Mouse (Mus musculus) bone marrow macrophage, adult 2 months (primary cell): ENCODE results near the gene Frmpd4. TPM values are rescaled to one million over a fixed set of nuclear protein-coding genes. Genes with fewer than 3 reads are reported as not detected.

Experiments
- H3K27ac ChIP-seq: 2 replicates; pipeline ENCODE4 v1.5.1; 2012; ENCODE audit warnings: low read depth, low read length; ENCODE audit not compliant: insufficient read depth
- H3K4me1 ChIP-seq: 2 replicates; pipeline ENCODE4 v1.6.1; 2012; ENCODE audit warnings: low read length; ENCODE audit not compliant: control insufficient read depth, insufficient read depth
- H3K4me3 ChIP-seq: 2 replicates; pipeline ENCODE4 v1.5.1; 2012; ENCODE audit warnings: mild to moderate bottlenecking, low read length, moderate library complexity; ENCODE audit not compliant: insufficient read depth
- CTCF ChIP-seq: IDR thresholded peaks from 2 replicates; pipeline ENCODE4 v1.5.1; 2012; ENCODE audit warnings: low read depth, mild to moderate bottlenecking, low read length, moderate library complexity
- POLR2A ChIP-seq: IDR thresholded peaks from 2 replicates; pipeline ENCODE4 v1.6.1; 2012; ENCODE audit warnings: mild to moderate bottlenecking, low read depth, low read length, borderline replicate concordance
- polyA plus RNA-seq: library from polyadenylated mRNA; stranded (reverse); fragments of >200 nt; gene quantifications from 2 replicates; pipeline ENCODE4 v1.2.4, GENCODE M21; 2012; ENCODE audit not compliant: missing spikeins, insufficient read depth, insufficient read length

The Frmpd4 gene
- polyA plus RNA-seq, 1 experiment, result not detected

DNA sequence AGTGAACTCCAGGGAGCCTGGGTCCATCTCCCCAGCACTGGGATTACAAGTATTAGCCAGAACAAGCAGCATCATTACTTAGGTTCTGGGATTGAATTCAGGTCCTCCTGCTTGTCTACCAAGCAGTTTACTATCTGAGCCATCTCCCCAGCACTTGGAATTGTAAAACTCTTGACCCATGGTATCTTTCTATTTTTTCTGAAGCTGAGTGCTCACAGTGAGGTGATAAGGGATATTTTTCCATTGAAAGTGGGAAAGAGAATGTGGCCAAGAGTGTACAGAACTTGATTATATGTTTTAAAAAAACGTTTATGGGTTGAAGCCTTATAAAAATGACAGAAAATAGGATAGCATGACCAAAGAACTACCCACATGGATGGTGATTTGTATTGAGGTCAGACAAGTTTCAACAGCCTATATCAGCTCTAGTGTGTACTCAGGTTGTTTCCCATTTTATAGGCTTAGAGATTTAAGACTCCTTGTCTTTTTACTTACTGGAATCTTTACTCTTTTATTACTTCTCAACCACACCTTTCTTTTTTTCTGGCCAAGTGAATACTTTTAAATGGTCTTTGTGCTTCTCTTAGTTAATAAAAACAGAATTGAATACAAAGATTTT lies 1085.3 kb downstream of the Frmpd4 start:
- Histone ChIP-seq H3K4me1 (no peaks in the 10 kb centered on the region), H3K27ac (no peak overlapping the region), H3K4me3 (no peak overlapping the region)
- TF ChIP-seq CTCF (no peak), POLR2A (no peak)

DNA sequence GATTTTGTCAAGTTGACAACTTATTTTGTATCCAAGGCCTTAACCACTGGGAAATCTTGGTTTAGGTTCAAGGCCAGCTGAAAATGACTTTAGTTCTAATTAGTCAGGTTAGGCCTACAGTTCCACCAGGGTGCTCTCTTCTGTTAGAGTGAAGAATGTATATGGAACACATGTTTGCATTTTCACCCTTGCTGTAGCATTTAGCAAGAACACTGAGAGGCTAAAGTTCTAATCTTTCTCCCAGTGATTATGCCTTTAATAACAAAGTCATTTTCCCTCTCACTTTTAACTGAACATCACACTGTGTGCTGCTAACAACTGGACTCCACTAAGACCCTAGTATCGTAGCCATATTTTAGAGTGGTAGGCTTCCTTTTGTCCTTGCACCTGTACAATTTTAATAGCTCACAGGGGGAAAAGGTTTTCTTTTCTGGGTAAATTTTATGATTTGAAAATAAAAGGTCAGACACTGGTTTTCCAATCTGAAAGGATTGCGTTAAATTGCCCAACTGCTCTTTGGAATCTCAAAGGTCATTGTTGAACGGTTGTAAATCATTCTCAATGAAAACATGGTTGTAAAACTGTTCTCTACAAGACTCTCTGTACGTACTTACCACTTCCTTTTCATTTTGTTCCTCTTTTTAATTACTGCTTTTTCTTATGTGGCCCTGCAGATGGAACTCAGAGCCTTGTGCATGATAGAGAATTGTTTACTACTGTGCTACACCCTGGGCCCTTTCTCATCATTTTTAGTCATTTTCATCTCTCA lies 1093.4 kb downstream of the Frmpd4 start:
- TF ChIP-seq CTCF (no peak), POLR2A (no peak)
- Histone ChIP-seq H3K4me3 (no peak overlapping the region), H3K27ac (no peak overlapping the region), H3K4me1 (no peaks in the 10 kb centered on the region)

DNA sequence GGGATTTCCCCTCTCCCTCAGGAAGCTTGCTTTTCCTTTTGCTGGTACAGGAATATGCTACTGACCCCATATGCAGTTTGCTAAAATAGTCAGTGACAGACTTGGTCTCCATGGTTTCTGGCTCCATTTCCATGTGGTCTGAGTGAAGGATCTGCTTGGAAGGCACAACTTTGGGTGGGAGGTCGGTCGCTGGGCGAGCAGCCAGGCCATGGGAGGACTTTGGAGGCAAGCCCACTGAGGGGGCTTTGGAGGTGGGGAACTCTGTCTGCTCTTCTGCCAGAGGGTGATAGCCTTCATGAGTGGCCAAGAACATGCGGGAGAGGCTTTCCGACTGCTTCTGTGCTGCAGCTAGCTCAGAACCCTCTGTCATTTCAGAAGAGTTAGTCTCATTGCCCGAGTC lies 1099.4 kb downstream of the Frmpd4 start:
- Histone ChIP-seq H3K27ac (no peak overlapping the region), H3K4me3 (no peak overlapping the region), H3K4me1 (no peaks in the 10 kb centered on the region)
- TF ChIP-seq POLR2A, result no peak
- no peak for TF ChIP-seq CTCF

DNA sequence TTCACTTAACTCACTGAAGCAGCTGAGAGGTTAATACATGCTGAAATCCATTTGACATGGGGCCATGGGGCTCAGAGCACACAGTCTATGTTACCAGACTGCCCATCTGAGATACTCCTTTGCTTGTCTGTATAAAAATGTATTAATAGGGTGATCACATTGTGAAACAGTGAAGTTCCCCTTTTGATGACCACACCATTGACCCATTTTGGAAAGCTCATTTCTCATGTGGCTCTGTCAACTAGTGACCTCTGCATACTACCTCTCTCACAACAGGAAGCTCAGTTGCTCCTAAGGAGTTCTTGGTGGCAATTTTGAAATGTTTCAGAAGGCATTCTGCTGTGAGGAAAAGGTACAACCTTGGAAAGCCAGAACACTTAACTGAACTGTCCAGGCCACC lies 1142.1 kb downstream of the Frmpd4 start:
- TF ChIP-seq POLR2A (no peak), CTCF (no peak)
- no peak overlapping the region for H3K27ac ChIP-seq
- peaks cover 6% of the 10 kb centered on the region for H3K4me1 ChIP-seq
- H3K4me3 ChIP-seq, result no peak overlapping the region

DNA sequence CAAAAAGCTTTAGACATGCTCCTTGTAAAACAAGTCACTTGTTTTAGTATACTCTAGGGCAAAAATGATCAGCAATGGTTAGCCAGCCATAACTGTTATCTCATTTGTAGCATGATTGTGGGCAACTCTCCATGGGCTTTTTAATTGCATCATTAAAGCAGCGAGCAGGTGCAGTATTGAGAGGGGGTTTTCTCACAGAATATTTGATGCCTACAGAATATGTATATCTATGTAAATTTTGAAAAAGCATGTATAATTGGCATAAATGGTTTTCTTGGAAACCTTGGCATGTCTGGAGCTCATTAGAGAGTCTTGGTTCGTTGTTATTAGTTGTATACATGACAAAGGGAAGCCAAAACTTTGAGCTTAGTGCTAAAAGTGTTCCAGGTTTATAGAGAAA lies 1143.1 kb downstream of the Frmpd4 start:
- Histone ChIP-seq H3K27ac (no peak overlapping the region), H3K4me1 (peaks cover 6% of the 10 kb centered on the region)
- TF ChIP-seq CTCF (no peak), POLR2A (no peak)

More for the DNA sequence above, 1143.1 kb downstream of the Frmpd4 start:
- H3K4me3 ChIP-seq, result no peak overlapping the region

Other genes starting within 250 kb of the Frmpd4 start
- 44.2 and 47.1 TPM in 2 replicates for gene Msl3, start 96.7 kb upstream of the Frmpd4 start, polyA plus RNA-seq
- gene Arhgap6, start 217.9 kb upstream of the Frmpd4 start, polyA plus RNA-seq, result 14.9 and 15.7 TPM in 2 replicates